Mouse (Mus musculus) cerebellum, adult 2 months (tissue): Measurements from ENCODE around the gene Aggf1. TPM values are rescaled to one million over a fixed set of nuclear protein-coding genes. Genes with fewer than 3 reads are reported as not detected.

Experiments
- DNase-seq, 2 experiments: peaks; one replicate each; pipeline ENCODE4 v3.0.0; 2021
- H3K27ac ChIP-seq: fragments of 200-500 bp; 2 replicates; pipeline ENCODE4 v1.5.1; 2012; ENCODE audit warnings: low read length, control low read depth, inconsistent platforms; ENCODE audit not compliant: insufficient read depth
- H3K27me3 ChIP-seq: fragments of 200-500 bp; 2 replicates; pipeline ENCODE4 v1.6.1; 2012; ENCODE audit warnings: inconsistent platforms, mild to moderate bottlenecking, low read length, moderate library complexity; ENCODE audit not compliant: control insufficient read depth, insufficient read depth
- H3K4me1 ChIP-seq: fragments of 200-500 bp; 2 replicates; pipeline ENCODE4 v1.6.1; 2011; ENCODE audit warnings: low read length; ENCODE audit not compliant: control insufficient read depth, insufficient read depth
- H3K4me3 ChIP-seq: fragments of 200-500 bp; replicated peaks from 2 replicates; pipeline ENCODE3; 2011; ENCODE audit warnings: mild to moderate bottlenecking, low read depth, low read length, control low read depth; ENCODE audit not compliant: insufficient read depth
- CTCF ChIP-seq: fragments of 200-500 bp; IDR thresholded peaks from 2 replicates; pipeline ENCODE4 v1.5.1; 2011; ENCODE audit warnings: low read depth, mild to moderate bottlenecking, control low read depth, low read length, moderate library complexity, borderline replicate concordance; ENCODE audit not compliant: insufficient read depth
- POLR2A ChIP-seq: fragments of 200-500 bp; IDR thresholded peaks from 2 replicates; pipeline ENCODE4 v1.6.1; 2011; ENCODE audit warnings: low read length, control low read depth, borderline replicate concordance; ENCODE audit not compliant: insufficient read depth
- WGBS: fragments of 180-500 bp; shearing (Covaris S2); methylation state at CpG from one replicate; pipeline ENCODE4 v1.1.7; 2018; 5-methylcytosine and 5-hydroxymethylcytosine counted together
- polyA plus RNA-seq: library from polyadenylated mRNA; depleted of rRNA; stranded (reverse); fragments of >200 nt; gene quantifications from 2 replicates; pipeline ENCODE4 v1.2.3, GENCODE M21; 2012

Aggf1 gene
- polyA plus RNA-seq, 1 experiment = 40.5 TPM

GRCm38 (mm10) chr13:95347018-95347696, 28.0 kb downstream of the Aggf1 start:
- peaks cover 6% of the 10 kb centered on the region for H3K4me1 ChIP-seq
- no peak for TF ChIP-seq POLR2A
- peak; percentile 78 for TF ChIP-seq CTCF
- no peaks in the 10 kb centered on the region for H3K27me3 ChIP-seq
- H3K4me3 ChIP-seq = no peak overlapping the region
- 23% methylated on average over 8 of the region's 8 CpGs for WGBS
- no peak overlapping the region for H3K27ac ChIP-seq
- peak; percentile 70 to 75 for DNase-seq

GRCm38 (mm10) chr13:95345869-95346268, 29.3 kb downstream of the Aggf1 start:
- no peak for DNase-seq
- Histone ChIP-seq H3K27me3 (no peaks in the 10 kb centered on the region), H3K4me1 (peaks cover 6% of the 10 kb centered on the region), H3K4me3 (no peak overlapping the region), H3K27ac (no peak overlapping the region)
- WGBS = 68% methylated on average over 6 of the region's 6 CpGs
- TF ChIP-seq POLR2A = no peak
- no peak for TF ChIP-seq CTCF

GRCm38 (mm10) chr13:95343470-95343869, 31.7 kb downstream of the Aggf1 start:
- WGBS = 93% methylated on average over 8 of the region's 8 CpGs
- H3K4me3 ChIP-seq = no peak overlapping the region
- TF ChIP-seq POLR2A = no peak
- no peak for TF ChIP-seq CTCF

GRCm38 (mm10) chr13:95336122-95336677, 39.0 kb downstream of the Aggf1 start:
- TF ChIP-seq POLR2A = no peak
- TF ChIP-seq CTCF = peak; percentile 50; the same call in 1 of the 2 replicates
- Histone ChIP-seq H3K27me3 (no peaks in the 10 kb centered on the region), H3K4me3 (peak overlapping the region; percentile 32), H3K4me1 (no peaks in the 10 kb centered on the region), H3K27ac (no peak overlapping the region; the same call in 1 of the 2 replicates)
- DNase-seq = peak; percentile 82 to 84
- WGBS = 54% methylated on average over 40 of the region's 40 CpGs

More at GRCm38 (mm10) chr13:95343470-95343869, 31.7 kb downstream of the Aggf1 start:
- no peak for DNase-seq
- Histone ChIP-seq H3K4me1 (peaks cover 2% of the 10 kb centered on the region; the same call in 1 of the 2 replicates), H3K27me3 (no peaks in the 10 kb centered on the region), H3K27ac (no peak overlapping the region)

- Histone ChIP-seq H3K27me3 (no peaks in the 10 kb centered on the region), H3K27ac (no peak overlapping the region), H3K4me3 (no peak overlapping the region), H3K4me1 (peaks cover 6% of the 10 kb centered on the region)
- 80% methylated on average over 11 of the region's 11 CpGs for WGBS
- TF ChIP-seq POLR2A = no peak
- TF ChIP-seq CTCF = no peak
- no peak for DNase-seq
Measured at GRCm38 (mm10) chr13:95332086-95332899, 42.9 kb downstream of the Aggf1 start.

- WGBS = 48% methylated on average over 11 of the region's 11 CpGs
- H3K4me3 ChIP-seq = no peak overlapping the region
- DNase-seq = no peak
- peaks cover 6% of the 10 kb centered on the region for H3K4me1 ChIP-seq
- H3K27ac ChIP-seq = no peak overlapping the region
- TF ChIP-seq CTCF (no peak), POLR2A (no peak)
- no peaks in the 10 kb centered on the region for H3K27me3 ChIP-seq
Measured at GRCm38 (mm10) chr13:95330507-95330906, 44.6 kb downstream of the Aggf1 start.

GRCm38 (mm10) chr13:95328767-95329166, 46.4 kb downstream of the Aggf1 start:
- peak; percentile 38 to 40 for DNase-seq
- H3K4me1 ChIP-seq = peaks cover 6% of the 10 kb centered on the region
- H3K27me3 ChIP-seq = no peaks in the 10 kb centered on the region
- no peak overlapping the region for H3K4me3 ChIP-seq
- TF ChIP-seq CTCF = no peak
- TF ChIP-seq POLR2A = no peak
- H3K27ac ChIP-seq = no peak overlapping the region
- 55% methylated on average over 11 of the region's 11 CpGs for WGBS

- Histone ChIP-seq H3K4me1 (peaks cover 6% of the 10 kb centered on the region), H3K4me3 (peak overlapping the region; percentile 49), H3K27me3 (no peaks in the 10 kb centered on the region), H3K27ac (no peak overlapping the region)
- 12% methylated on average over 5 of the region's 5 CpGs for WGBS
- peak; percentile 58 to 67 for DNase-seq
- TF ChIP-seq CTCF (no peak), POLR2A (no peak)
Measured at GRCm38 (mm10) chr13:95327345-95327741, 47.8 kb downstream of the Aggf1 start.
